Mouse (Mus musculus): ENCODE results near the gene Olfr846. TPM values are rescaled to one million over a fixed set of nuclear protein-coding genes. Genes with fewer than 3 reads are reported as not detected.

Gene Olfr846
- not detected in 2 replicates for polyA plus RNA-seq (2012; rRNA removed)

DNA sequence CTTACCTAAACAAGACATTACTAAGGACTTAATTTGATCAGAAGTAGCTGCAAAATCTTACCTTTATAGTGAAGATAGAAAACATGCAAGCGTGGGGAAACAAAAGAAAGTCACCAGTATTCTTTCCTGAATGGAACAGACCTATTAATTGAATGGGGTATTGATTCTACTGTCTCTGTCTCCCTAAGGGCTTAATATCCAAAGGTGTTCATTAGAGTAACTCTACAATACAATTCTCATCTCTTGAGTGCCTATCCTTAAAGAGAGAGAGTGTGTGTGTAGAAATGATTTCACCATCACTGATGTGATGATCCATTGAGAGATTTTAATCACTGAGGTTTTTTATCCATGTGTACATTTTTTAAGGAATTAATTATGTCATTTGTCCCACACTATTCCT lies at the start of gene Olfr846:
Gene Olfr846, minus strand, starts transcription at position 101 of the 400 bp plus-strand sequence.
- no peaks in the 10 kb centered on the region for H3K36me3 ChIP-seq (ENCODE audit: control insufficient read depth, insufficient read depth, low read length)
- WGBS: 44% methylated on average over 1 of the region's 1 CpGs
- H3K4me1 ChIP-seq (ENCODE audit: control insufficient read depth, insufficient read depth, low read length): no peaks in the 10 kb centered on the region
- no peak within 1 kb of the TSS for H3K27ac ChIP-seq (ENCODE audit: insufficient read depth, low read depth, low read length)
- DNase-seq: no peak
- no peak within 1 kb of the TSS for H3K4me3 ChIP-seq (ENCODE audit: insufficient read depth, low read depth, low read length)
- no peaks in the 10 kb centered on the region for H3K27me3 ChIP-seq (replicated peaks; ENCODE audit: control insufficient read depth, insufficient read depth, low read length)
- TF ChIP-seq CTCF (conservative IDR thresholded peaks at IDR 0.05; ENCODE audit: insufficient read depth, insufficient read length, low read depth, low read length) (no peak), POLR2A (IDR thresholded peaks at IDR 0.05; ENCODE audit: low read depth, low read length) (no peak)

GRCm38 (mm10) chr9:19378569-19378968 lies 14.8 kb upstream of the Olfr846 start, which contains the start of gene Olfr847:
TSS of gene Olfr847 (minus strand) at chr9:19378669.
- Histone ChIP-seq H3K36me3 (ENCODE audit: control insufficient read depth, insufficient read depth, low read length) (no peaks in the 10 kb centered on the region), H3K27ac (ENCODE audit: insufficient read depth, low read depth, low read length) (no peak within 1 kb of the TSS), H3K4me3 (ENCODE audit: insufficient read depth, low read depth, low read length) (no peak within 1 kb of the TSS), H3K4me1 (ENCODE audit: control insufficient read depth, insufficient read depth, low read length) (no peaks in the 10 kb centered on the region), H3K27me3 (replicated peaks; ENCODE audit: control insufficient read depth, insufficient read depth, low read length) (no peaks in the 10 kb centered on the region)
- TF ChIP-seq POLR2A (IDR thresholded peaks at IDR 0.05; ENCODE audit: low read depth, low read length) (no peak), CTCF (conservative IDR thresholded peaks at IDR 0.05; ENCODE audit: insufficient read depth, insufficient read length, low read depth, low read length) (no peak)
- WGBS: 55% methylated on average over 1 of the region's 1 CpGs
- no peak for DNase-seq

GRCm38 (mm10) chr9:19336157-19336556 lies 27.6 kb downstream of the Olfr846 start, which contains the start of gene Olfr845:
TSS of gene Olfr845 (plus strand) at chr9:19336457.
- H3K27me3 ChIP-seq (replicated peaks; ENCODE audit: control insufficient read depth, insufficient read depth, low read length): no peaks in the 10 kb centered on the region
- H3K27ac ChIP-seq (ENCODE audit: insufficient read depth, low read depth, low read length): no peak within 1 kb of the TSS
- DNase-seq: no peak
- TF ChIP-seq POLR2A (IDR thresholded peaks at IDR 0.05; ENCODE audit: low read depth, low read length) (no peak), CTCF (conservative IDR thresholded peaks at IDR 0.05; ENCODE audit: insufficient read depth, insufficient read length, low read depth, low read length) (no peak)
- H3K4me3 ChIP-seq (ENCODE audit: insufficient read depth, low read depth, low read length): no peak within 1 kb of the TSS
- H3K36me3 ChIP-seq (ENCODE audit: control insufficient read depth, insufficient read depth, low read length): no peaks in the 10 kb centered on the region
- 66% methylated on average over 1 of the region's 1 CpGs for WGBS
- H3K4me1 ChIP-seq (ENCODE audit: control insufficient read depth, insufficient read depth, low read length): no peaks in the 10 kb centered on the region

DNA sequence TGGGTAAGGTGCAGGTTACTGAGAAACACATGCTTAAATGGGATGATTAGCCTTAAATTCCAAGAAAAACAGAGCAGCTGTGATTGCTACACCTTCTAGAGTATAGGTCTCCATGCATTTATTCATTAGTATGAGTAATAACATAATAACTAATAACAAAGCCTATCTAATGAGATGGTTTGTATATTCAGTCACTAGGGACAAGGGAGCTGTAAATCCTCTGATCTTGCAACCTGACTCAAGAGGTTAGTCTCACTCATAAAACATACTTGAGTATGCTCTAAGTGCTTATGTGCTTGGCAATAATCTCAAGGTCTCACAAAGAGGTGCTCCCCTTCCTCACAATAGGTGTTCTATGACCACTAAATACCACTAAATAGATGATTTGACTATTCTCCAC lies 47.8 kb downstream of the Olfr846 start, which contains the start of gene Olfr844:
Gene Olfr844, plus strand, starts transcription at position 301 of the 400 bp plus-strand sequence.
- no peaks in the 10 kb centered on the region for H3K36me3 ChIP-seq (ENCODE audit: control insufficient read depth, insufficient read depth, low read length)
- TF ChIP-seq POLR2A (IDR thresholded peaks at IDR 0.05; ENCODE audit: low read depth, low read length) (no peak), CTCF (conservative IDR thresholded peaks at IDR 0.05; ENCODE audit: insufficient read depth, insufficient read length, low read depth, low read length) (no peak)
- H3K4me1 ChIP-seq (ENCODE audit: control insufficient read depth, insufficient read depth, low read length): no peaks in the 10 kb centered on the region
- H3K27ac ChIP-seq (ENCODE audit: insufficient read depth, low read depth, low read length): no peak within 1 kb of the TSS
- H3K4me3 ChIP-seq (ENCODE audit: insufficient read depth, low read depth, low read length): no peak within 1 kb of the TSS
- DNase-seq: no peak
- no peaks in the 10 kb centered on the region for H3K27me3 ChIP-seq (replicated peaks; ENCODE audit: control insufficient read depth, insufficient read depth, low read length)

Other genes with a start within 250 kb of the Olfr846 start
- gene Olfr836, start 243.6 kb downstream of the Olfr846 start, polyA plus RNA-seq (2012; rRNA removed): not detected in 2 replicates
- gene Olfr837, start 227.7 kb downstream of the Olfr846 start, polyA plus RNA-seq (2012; rRNA removed): not detected in 2 replicates
- gene Olfr839-ps1, start 186.7 kb downstream of the Olfr846 start, polyA plus RNA-seq (2012; rRNA removed): not detected in 2 replicates
- gene Olfr843, start 112.0 kb downstream of the Olfr846 start, polyA plus RNA-seq (2012; rRNA removed): not detected in 2 replicates
- not detected in 2 replicates for gene Olfr844, start 47.7 kb downstream of the Olfr846 start, polyA plus RNA-seq (2012; rRNA removed)
- gene Olfr845, start 27.5 kb downstream of the Olfr846 start, polyA plus RNA-seq (2012; rRNA removed): not detected in 2 replicates
- gene Olfr847, start 14.7 kb upstream of the Olfr846 start, polyA plus RNA-seq (2012; rRNA removed): not detected in 2 replicates
- not detected in 2 replicates for gene Olfr849, start 76.3 kb upstream of the Olfr846 start, polyA plus RNA-seq (2012; rRNA removed)
- not detected in 2 replicates for gene Olfr850, start 114.2 kb upstream of the Olfr846 start, polyA plus RNA-seq (2012; rRNA removed)
- not detected in 2 replicates for gene Olfr851, start 129.3 kb upstream of the Olfr846 start, polyA plus RNA-seq (2012; rRNA removed)
- not detected in 2 replicates for gene Olfr853, start 177.1 kb upstream of the Olfr846 start, polyA plus RNA-seq (2012; rRNA removed)
- gene Olfr854, start 203.4 kb upstream of the Olfr846 start, polyA plus RNA-seq (2012; rRNA removed): not detected in 2 replicates
- gene Olfr855, start 218.6 kb upstream of the Olfr846 start, polyA plus RNA-seq (2012; rRNA removed): not detected in 2 replicates